Mouse (Mus musculus): ENCODE measurements around the gene 2210408I21Rik.

DNA sequence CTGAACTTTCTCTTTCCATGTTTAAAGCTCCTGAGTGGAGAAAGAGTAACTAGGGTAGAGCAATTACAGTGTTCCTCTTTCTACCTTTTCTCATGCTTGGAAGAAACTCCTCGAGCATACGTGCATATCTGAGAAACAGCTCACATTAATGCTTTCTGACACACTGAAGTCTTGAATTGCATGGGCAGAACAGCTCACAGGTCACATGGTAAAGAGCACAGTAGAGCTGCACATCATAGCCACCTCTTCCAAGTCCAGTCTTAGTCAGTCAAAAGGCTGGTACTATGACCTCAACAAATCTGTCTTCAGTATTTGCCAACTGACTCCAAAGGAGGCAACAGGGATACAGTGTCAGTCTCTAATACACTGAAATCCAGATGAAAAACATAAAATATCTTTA, 7.1 kb upstream of the 2210408I21Rik start:
- TF ChIP-seq POLR2A (IDR thresholded peaks at IDR 0.05; ENCODE audit: insufficient read depth, low read depth, low read length), result no peak
- TF ChIP-seq CTCF (IDR thresholded peaks at IDR 0.05; ENCODE audit: insufficient read depth, low read depth, low read length), result no peak
